Mouse (Mus musculus) mature B cell (primary cell): ENCODE measurements around the gene Adam33.
"Not testable (repeated sequence)": the region's sequence is repeated elsewhere in the genome, so short reads cannot be mapped to it uniquely, and the experiment has no call there.

ENCODE experiments used
- in situ Hi-C: fragments of 300-500 bp; cut with MboI; formaldehyde crosslinking; loops from 2 replicates; pipeline ENCODE4 v1.14.3; 2019

The Adam33 gene

GRCm38 (mm10) chr2:131063404-131063864, at the start of gene Adam33:
Adam33 (minus strand) TSS chr2:131063814.
- in situ Hi-C loops, result no loop called here

GRCm38 (mm10) chr2:131105989-131106388, 42.4 kb upstream of the Adam33 start:
- in situ Hi-C loops, result no loop called here

GRCm38 (mm10) chr2:131105061-131105460, 41.4 kb upstream of the Adam33 start:
- in situ Hi-C loops, result not testable (repeated sequence)

- in situ Hi-C loops, result no loop called here
Measured at GRCm38 (mm10) chr2:131104021-131104420, 40.4 kb upstream of the Adam33 start.

- in situ Hi-C loops, result no loop called here
Measured at GRCm38 (mm10) chr2:131101530-131101929, 37.9 kb upstream of the Adam33 start.

- in situ Hi-C loops, result loop anchor here (5.0 kb wide), 1 partner anchor 155 kb away; no protein-coding TSS in a partner anchor
Measured at GRCm38 (mm10) chr2:131097087-131097486, 33.5 kb upstream of the Adam33 start.

GRCm38 (mm10) chr2:131096101-131096795, 32.6 kb upstream of the Adam33 start:
- in situ Hi-C loops, result loop anchor here (5.0 kb wide), 1 partner anchor 156 kb away; no protein-coding TSS in a partner anchor

- in situ Hi-C loops, result loop anchor here (5.0 kb wide), 1 partner anchor 157 kb away; no protein-coding TSS in a partner anchor
Measured at GRCm38 (mm10) chr2:131094823-131095222, 31.2 kb upstream of the Adam33 start.

- in situ Hi-C loops, result no loop called here
Measured at GRCm38 (mm10) chr2:131093577-131093976, 30.0 kb upstream of the Adam33 start.

- in situ Hi-C loops, result no loop called here
Measured at GRCm38 (mm10) chr2:131090852-131091251, 27.2 kb upstream of the Adam33 start.

GRCm38 (mm10) chr2:131089634-131090033, 26.0 kb upstream of the Adam33 start:
- in situ Hi-C loops, result no loop called here

- in situ Hi-C loops, result no loop called here
Measured at GRCm38 (mm10) chr2:131088581-131088980, 25.0 kb upstream of the Adam33 start.

GRCm38 (mm10) chr2:131086667-131087390, 23.2 kb upstream of the Adam33 start, which contains the start of gene Siglec1:
Siglec1 (minus strand) TSS chr2:131086765.
- in situ Hi-C loops, result no loop called here

- in situ Hi-C loops, result no loop called here
Measured at GRCm38 (mm10) chr2:131084206-131084605, 20.6 kb upstream of the Adam33 start.

GRCm38 (mm10) chr2:131080507-131080906, 16.9 kb upstream of the Adam33 start:
- in situ Hi-C loops, result no loop called here

GRCm38 (mm10) chr2:131072536-131072935, 8.9 kb upstream of the Adam33 start:
- in situ Hi-C loops, result no loop called here

- in situ Hi-C loops, result no loop called here
Measured at GRCm38 (mm10) chr2:131067481-131067880, 3.9 kb upstream of the Adam33 start.

GRCm38 (mm10) chr2:131066342-131066741, 2.7 kb upstream of the Adam33 start:
- in situ Hi-C loops, result no loop called here

GRCm38 (mm10) chr2:131061607-131062006, 2.0 kb downstream of the Adam33 start:
- in situ Hi-C loops, result no loop called here

- in situ Hi-C loops, result no loop called here
Measured at GRCm38 (mm10) chr2:131060784-131061183, 2.8 kb downstream of the Adam33 start.

- in situ Hi-C loops, result no loop called here
Measured at GRCm38 (mm10) chr2:131059781-131060540, 3.7 kb downstream of the Adam33 start.

- in situ Hi-C loops, result no loop called here
Measured at GRCm38 (mm10) chr2:131059377-131059776, 4.2 kb downstream of the Adam33 start.
